In the genomic region with DNA sequence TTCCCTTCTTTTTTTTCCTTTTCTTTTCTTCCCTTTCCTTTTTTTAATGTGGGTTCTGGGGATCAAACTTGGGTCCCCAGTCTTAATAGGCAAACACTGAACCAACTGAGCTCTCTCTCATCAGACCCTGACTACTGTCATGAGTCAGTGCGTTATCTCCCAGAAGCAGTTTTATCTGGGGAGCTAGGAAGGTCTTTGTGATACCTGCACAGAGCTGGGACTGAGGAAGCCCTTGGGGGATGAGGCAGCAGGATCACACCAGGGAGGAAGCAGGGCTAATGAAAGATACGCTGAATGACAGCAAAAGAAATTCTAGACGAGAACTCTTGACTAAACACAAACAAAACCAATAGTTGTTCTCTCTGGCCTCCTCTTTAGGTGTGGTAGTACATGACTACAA, we compare ENCODE assay signal across 24 mouse cellular contexts.
DNase-seq lines count a peak whose midpoint lies in the region; ATAC-seq and TF ChIP-seq lines count a peak whose summit lies in the region.
"Had no signal": no experiment of that assay in that cellular context is flagged by ENCODE, and none has a peak within 500 bp of the region (broad histone marks: within the 10 kb centered on the region; RNA-seq: fewer than 3 reads in every experiment).

No protein-coding gene starts in this region.

- no peak overlapping the region for H3K9ac ChIP-seq in forebrain, embryonic 15.5 days (replicated peaks)
- H3K9ac ChIP-seq in forebrain, embryonic 12.5 days, result no peak overlapping the region
- no peak overlapping the region for H3K9ac ChIP-seq in heart, embryonic 15.5 days
- no peak overlapping the region for H3K9ac ChIP-seq in MEL (ENCODE audit: control insufficient read depth, low read depth, low read length, poor library complexity, severe bottlenecking)
- no peak overlapping the region for H3K9ac ChIP-seq in intestine, embryonic 16.5 days (ENCODE audit: low read depth, low read length)
- H3K9ac ChIP-seq: embryonic facial prominence, embryonic 13.5 days; hindbrain, embryonic 15.5 days; stomach, embryonic 15.5 days had no signal

- H3K4me1 ChIP-seq in forebrain, embryonic 15.5 days, result peaks cover 48% of the 10 kb centered on the region
- peaks cover 18% of the 10 kb centered on the region for H3K4me1 ChIP-seq in forebrain, embryonic 12.5 days
- H3K4me1 ChIP-seq in heart, embryonic 15.5 days (replicated peaks), result peaks cover 33% of the 10 kb centered on the region
- H3K4me1 ChIP-seq in MEL (ENCODE audit: control insufficient read depth in 1 of 2, insufficient read depth in 2 of 2, low read length in 2 of 2), result peaks cover 7 to 20% of the 10 kb centered on the region in 2 experiments; a peak in 3 of 4 replicates
- H3K4me1 ChIP-seq in intestine, embryonic 16.5 days (ENCODE audit: control insufficient read depth, insufficient read depth, low read length), result peaks cover 18% of the 10 kb centered on the region
- H3K4me1 ChIP-seq: hindbrain, embryonic 10.5 days had no signal

- no peak overlapping the region for H3K4me2 ChIP-seq in forebrain, embryonic 15.5 days (replicated peaks)
- no peak overlapping the region for H3K4me2 ChIP-seq in forebrain, embryonic 12.5 days
- H3K4me2 ChIP-seq in heart, embryonic 15.5 days, result no peak overlapping the region
- H3K4me2 ChIP-seq in intestine, embryonic 16.5 days (ENCODE audit: low read depth, low read length), result no peak overlapping the region
- H3K4me2 ChIP-seq: embryonic facial prominence, embryonic 13.5 days; hindbrain, embryonic 15.5 days; stomach, embryonic 15.5 days had no signal

- TF ChIP-seq EP300 in MEL (IDR thresholded peaks at IDR 0.05; ENCODE audit: low read depth in 1 of 2, low read length in 2 of 2), result peak in 1 of 2 experiments; percentile 62; a peak in 2 of 4 replicates

- TF ChIP-seq POLR2A in MEL (IDR thresholded peaks at IDR 0.05; ENCODE audit: control insufficient read depth in 1 of 2, insufficient read depth in 1 of 2, low read depth in 1 of 2, low read length in 2 of 2, poor library complexity in 1 of 2), result no peak

- DNase-seq in heart, adult 8-10 months (ENCODE audit: low spot score), result no peak
- peak; percentile 50 for DNase-seq in MEL (ENCODE audit: low read depth, low spot score)
- DNase-seq in cerebellum, adult 9-10 months, result no peak
- DNase-seq: adrenal gland, postnatal 25 days; cerebellum, adult 8-10 months; cerebellum, postnatal 36 days; embryo, embryonic 11 days; gastrocnemius, postnatal 36 days; heart, postnatal 10 days; kidney, adult 9 months; kidney, postnatal 10 days; lung, adult 2 months; lung, postnatal 10 days; midbrain, embryonic 14.5 days; right cerebral cortex, postnatal 25 days had no signal

- H3K9me3 ChIP-seq in forebrain, embryonic 15.5 days, result no peaks in the 10 kb centered on the region
- no peaks in the 10 kb centered on the region for H3K9me3 ChIP-seq in forebrain, embryonic 12.5 days
- H3K9me3 ChIP-seq in heart, embryonic 15.5 days (replicated peaks), result no peaks in the 10 kb centered on the region
- no peaks in the 10 kb centered on the region for H3K9me3 ChIP-seq in MEL (replicated peaks; ENCODE audit: insufficient read depth, low read length)
- H3K9me3 ChIP-seq in intestine, embryonic 16.5 days (ENCODE audit: control insufficient read depth, low read length), result no peaks in the 10 kb centered on the region
- H3K9me3 ChIP-seq: embryonic facial prominence, embryonic 13.5 days; hindbrain, embryonic 10.5 days; hindbrain, embryonic 15.5 days; stomach, embryonic 15.5 days had no signal

- no peak for ATAC-seq in forebrain, embryonic 15.5 days (replicated peaks)
- ATAC-seq in forebrain, embryonic 12.5 days (ENCODE audit: low FRiP score), result no peak
- no peak for ATAC-seq in heart, embryonic 15.5 days (replicated peaks; ENCODE audit: insufficient number of reproducible peaks, insufficient read depth, low FRiP score, low read depth)
- ATAC-seq in intestine, embryonic 16.5 days, result 0 out of 2 replicates have a peak, but pooled peaks have one; percentile 21

- no peak for TF ChIP-seq CTCF in MEL (IDR thresholded peaks at IDR 0.05 in 2 of 3, conservative IDR thresholded peaks at IDR 0.05 in 1 of 3; ENCODE audit: control insufficient read depth in 1 of 3, insufficient read depth in 1 of 3, low read depth in 2 of 3, low read length in 3 of 3, poor library complexity in 1 of 3, severe bottlenecking in 1 of 3)

- 0 out of 2 replicates have a peak overlapping the region, but pooled peaks have one; percentile 31 for H3K27ac ChIP-seq in forebrain, embryonic 15.5 days (replicated peaks)
- no peak overlapping the region for H3K27ac ChIP-seq in forebrain, embryonic 12.5 days
- H3K27ac ChIP-seq in heart, embryonic 15.5 days, result 0 out of 2 replicates have a peak overlapping the region, but pooled peaks have one; percentile 66
- H3K27ac ChIP-seq in MEL (ENCODE audit: control insufficient read depth, low read depth, low read length), result peak overlapping the region; percentile 89
- H3K27ac ChIP-seq in intestine, embryonic 16.5 days (ENCODE audit: low read length), result peak overlapping the region; percentile 93
- H3K27ac ChIP-seq: hindbrain, embryonic 10.5 days; hindbrain, embryonic 15.5 days had no signal

- 80% methylated on average over 3 of the region's 3 CpGs for WGBS in forebrain, embryonic 15.5 days
- 70% methylated on average over 3 of the region's 3 CpGs for WGBS in forebrain, embryonic 12.5 days
- 56% methylated on average over 3 of the region's 3 CpGs for WGBS in heart, embryonic 15.5 days
- 59% methylated on average over 3 of the region's 3 CpGs for WGBS in intestine, embryonic 16.5 days

- no peaks in the 10 kb centered on the region for H3K79me2 ChIP-seq in MEL (ENCODE audit: control insufficient read depth, insufficient read depth, low read length, poor library complexity)

- H3K4me3 ChIP-seq in forebrain, embryonic 15.5 days, result no peak overlapping the region
- no peak overlapping the region for H3K4me3 ChIP-seq in forebrain, embryonic 12.5 days (replicated peaks)
- no peak overlapping the region for H3K4me3 ChIP-seq in heart, embryonic 15.5 days
- H3K4me3 ChIP-seq in MEL (ENCODE audit: control insufficient read depth in 1 of 2, insufficient read depth in 1 of 2, low read depth in 2 of 2, low read length in 2 of 2), result no peak overlapping the region
- H3K4me3 ChIP-seq in intestine, embryonic 16.5 days (ENCODE audit: low read length), result no peak overlapping the region
- H3K4me3 ChIP-seq: embryonic facial prominence, embryonic 13.5 days; erythroblast, embryonic 14.5 days; hindbrain, embryonic 10.5 days; hindbrain, embryonic 15.5 days; stomach, embryonic 15.5 days had no signal

- H3K36me3 ChIP-seq in forebrain, embryonic 15.5 days, result no peaks in the 10 kb centered on the region
- no peaks in the 10 kb centered on the region for H3K36me3 ChIP-seq in forebrain, embryonic 12.5 days (replicated peaks)
- no peaks in the 10 kb centered on the region for H3K36me3 ChIP-seq in heart, embryonic 15.5 days
- peaks cover 0 to 5% of the 10 kb centered on the region in 2 experiments; a peak in 2 of 4 replicates for H3K36me3 ChIP-seq in MEL (ENCODE audit: control insufficient read depth in 1 of 2, insufficient read depth in 2 of 2, low read length in 2 of 2)
- H3K36me3 ChIP-seq in intestine, embryonic 16.5 days (ENCODE audit: control insufficient read depth, insufficient read depth, low read length), result no peaks in the 10 kb centered on the region
- H3K36me3 ChIP-seq: embryonic facial prominence, embryonic 13.5 days; hindbrain, embryonic 10.5 days; hindbrain, embryonic 15.5 days; stomach, embryonic 15.5 days had no signal

- no peaks in the 10 kb centered on the region for H3K27me3 ChIP-seq in forebrain, embryonic 15.5 days
- no peaks in the 10 kb centered on the region for H3K27me3 ChIP-seq in forebrain, embryonic 12.5 days
- no peaks in the 10 kb centered on the region for H3K27me3 ChIP-seq in heart, embryonic 15.5 days
- no peaks in the 10 kb centered on the region for H3K27me3 ChIP-seq in MEL (ENCODE audit: control insufficient read depth in 1 of 2, insufficient read depth in 2 of 2, low read length in 2 of 2)
- H3K27me3 ChIP-seq in intestine, embryonic 16.5 days (replicated peaks; ENCODE audit: control insufficient read depth, insufficient read depth, low read length), result no peaks in the 10 kb centered on the region
- H3K27me3 ChIP-seq: embryonic facial prominence, embryonic 13.5 days; hindbrain, embryonic 15.5 days; stomach, embryonic 15.5 days had no signal

- TF ChIP-seq RAD21 in MEL (IDR thresholded peaks at IDR 0.05; ENCODE audit: low read depth, low read length), result no peak

TF ChIP-seq in MEL, 35 proteins besides CTCF, POLR2A, EP300 and RAD21:
- TF ChIP-seq MYC (IDR thresholded peaks at IDR 0.05; ENCODE audit: low read depth, low read length), result no peak
- peak; percentile 47 for TF ChIP-seq GATA1 (IDR thresholded peaks at IDR 0.05; ENCODE audit: low read depth, low read length)
- peak; percentile 35; the same call in 1 of the 2 replicates for TF ChIP-seq TCF12 (IDR thresholded peaks at IDR 0.05; ENCODE audit: low read depth, low read length)
- TF ChIP-seq MAX (IDR thresholded peaks at IDR 0.05; ENCODE audit: low read length), result no peak
- no peak for TF ChIP-seq USF2 (IDR thresholded peaks at IDR 0.05; ENCODE audit: borderline replicate concordance in 1 of 2, insufficient read depth in 1 of 2, low read depth in 1 of 2, low read length in 2 of 2)
- TF ChIP-seq ETS1 (IDR thresholded peaks at IDR 0.05; ENCODE audit: low read depth, low read length), result peak; percentile 43
TF ChIP-seq in MEL: peak in this region for 3.
